Mouse (Mus musculus): ENCODE data around the gene Nadk2. TPM values are rescaled to one million over a fixed set of nuclear protein-coding genes. Genes with fewer than 3 reads are reported as not detected.

Gene Nadk2
- total and polyA plus RNA-seq, 2 experiments from 2014 or later = 28.9 to 33.7 TPM

GRCm38 (mm10) chr15:9120081-9120480, 49.0 kb downstream of the Nadk2 start:
- ATAC-seq (ENCODE audit: low FRiP score) = peak; percentile 42
- H3K9me3 ChIP-seq (ENCODE audit: low read length) = no peaks in the 10 kb centered on the region
- peaks cover 50% of the 10 kb centered on the region for H3K36me3 ChIP-seq (ENCODE audit: insufficient read depth, low read length)
- no peak overlapping the region for H3K4me3 ChIP-seq (ENCODE audit: low read depth, low read length)
- DNase-seq (ENCODE audit: low spot score) = peak; percentile 58
- no peak overlapping the region for H3K4me2 ChIP-seq (ENCODE audit: low read depth, low read length, poor library complexity, severe bottlenecking)
- no peaks in the 10 kb centered on the region for H3K4me1 ChIP-seq (ENCODE audit: insufficient read depth, low read length)
- peak; percentile 100 for TF ChIP-seq CTCF (IDR thresholded peaks at IDR 0.05)
- no peak overlapping the region for H3K27ac ChIP-seq (ENCODE audit: low read depth, low read length)
- no peak overlapping the region for H3K9ac ChIP-seq (replicated peaks; ENCODE audit: low read length, poor library complexity, severe bottlenecking)
- H3K27me3 ChIP-seq (ENCODE audit: insufficient read depth, low read length) = no peaks in the 10 kb centered on the region
- WGBS = 78% methylated on average over 2 of the region's 2 CpGs

DNA sequence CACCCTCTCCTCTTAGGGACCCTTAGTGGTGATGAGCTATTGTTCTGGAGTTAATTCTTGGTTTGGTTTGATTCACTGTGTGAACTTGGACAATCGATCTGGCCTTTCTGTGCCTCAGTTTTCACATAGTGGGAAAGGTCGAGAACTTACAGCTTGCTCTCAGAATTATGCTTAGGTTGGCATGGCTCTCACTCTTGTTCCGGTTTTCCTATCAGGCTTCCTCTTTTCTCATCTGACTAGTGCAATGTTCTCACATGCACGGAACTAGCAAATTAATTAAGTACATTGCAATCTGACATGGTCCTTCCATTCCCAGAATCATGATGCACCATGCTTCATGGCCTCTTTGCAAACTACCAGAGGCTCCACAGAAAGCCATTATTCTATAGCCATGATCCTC, 51.9 kb downstream of the Nadk2 start:
- 88% methylated on average over 4 of the region's 4 CpGs for whole genome bisulfite sequencing
- Histone ChIP-seq H3K4me2 (ENCODE audit: low read depth, low read length, poor library complexity, severe bottlenecking) (no peak overlapping the region), H3K27me3 (ENCODE audit: insufficient read depth, low read length) (no peaks in the 10 kb centered on the region), H3K4me1 (ENCODE audit: insufficient read depth, low read length) (no peaks in the 10 kb centered on the region), H3K4me3 (ENCODE audit: low read depth, low read length) (no peak overlapping the region), H3K27ac (ENCODE audit: low read depth, low read length) (no peak overlapping the region), H3K36me3 (ENCODE audit: insufficient read depth, low read length) (peaks cover 40% of the 10 kb centered on the region), H3K9ac (replicated peaks; ENCODE audit: low read length, poor library complexity, severe bottlenecking) (no peak overlapping the region), H3K9me3 (ENCODE audit: low read length) (no peaks in the 10 kb centered on the region)
- no peak for ATAC-seq (ENCODE audit: low FRiP score)
- TF ChIP-seq CTCF (IDR thresholded peaks at IDR 0.05) = no peak
- DNase-seq (ENCODE audit: low spot score) = no peak

- no peaks in the 10 kb centered on the region for H3K4me1 ChIP-seq (ENCODE audit: insufficient read depth, low read length)
- no peak overlapping the region for H3K27ac ChIP-seq (ENCODE audit: low read depth, low read length)
- DNase-seq (ENCODE audit: low spot score) (no peak), ATAC-seq (ENCODE audit: low FRiP score) (no peak)
- no peak overlapping the region for H3K4me2 ChIP-seq (ENCODE audit: low read depth, low read length, poor library complexity, severe bottlenecking)
- no peak overlapping the region for H3K4me3 ChIP-seq (ENCODE audit: low read depth, low read length)
- H3K9ac ChIP-seq (replicated peaks; ENCODE audit: low read length, poor library complexity, severe bottlenecking) = no peak overlapping the region
- WGBS = 93% methylated on average over 21 of the region's 21 CpGs
- TF ChIP-seq CTCF (IDR thresholded peaks at IDR 0.05) = no peak
- H3K27me3 ChIP-seq (ENCODE audit: insufficient read depth, low read length) = no peaks in the 10 kb centered on the region
- peaks cover 41% of the 10 kb centered on the region for H3K36me3 ChIP-seq (ENCODE audit: insufficient read depth, low read length)
- no peaks in the 10 kb centered on the region for H3K9me3 ChIP-seq (ENCODE audit: low read length)
Measured at GRCm38 (mm10) chr15:9124856-9125255, 53.8 kb downstream of the Nadk2 start.

DNA sequence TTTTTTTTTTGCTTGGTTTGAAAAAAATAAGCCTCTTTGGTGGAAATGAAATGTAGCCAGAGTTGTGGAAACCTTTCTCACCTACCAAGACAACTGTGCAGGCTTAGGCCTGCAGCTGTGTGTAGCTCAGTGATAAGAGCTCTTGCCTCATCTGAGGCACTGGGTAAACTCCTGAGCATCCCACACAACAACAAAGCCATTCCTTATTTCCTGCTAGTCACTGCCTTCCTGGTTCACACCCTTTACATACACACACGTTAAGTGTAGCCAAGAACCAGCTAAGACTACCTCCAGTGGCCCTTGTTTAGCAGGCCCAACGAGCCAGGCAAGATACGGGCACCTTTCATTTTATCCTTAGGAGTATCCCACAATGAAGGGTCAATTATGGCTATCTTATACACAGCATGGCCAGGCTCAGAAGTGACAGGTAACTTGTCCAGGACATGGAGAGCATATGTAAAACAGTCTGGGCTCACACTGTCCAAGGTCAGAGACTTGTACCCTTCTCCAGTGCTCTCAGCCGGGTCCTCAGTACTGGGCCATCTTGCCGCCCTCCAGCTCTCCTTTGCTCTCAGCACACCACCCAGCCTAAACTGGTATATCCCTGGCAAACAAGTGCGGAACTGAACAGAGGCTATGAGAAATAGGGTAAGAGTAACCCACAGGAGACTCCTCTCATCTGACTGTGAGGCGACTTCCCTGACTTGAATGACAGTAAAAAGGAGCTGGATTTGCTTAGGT, 56.2 kb downstream of the Nadk2 start:
- Histone ChIP-seq H3K4me2 (ENCODE audit: low read depth, low read length, poor library complexity, severe bottlenecking) (no peak overlapping the region), H3K9ac (replicated peaks; ENCODE audit: low read length, poor library complexity, severe bottlenecking) (no peak overlapping the region), H3K4me1 (ENCODE audit: insufficient read depth, low read length) (no peaks in the 10 kb centered on the region), H3K27me3 (ENCODE audit: insufficient read depth, low read length) (no peaks in the 10 kb centered on the region), H3K27ac (ENCODE audit: low read depth, low read length) (no peak overlapping the region), H3K36me3 (ENCODE audit: insufficient read depth, low read length) (peaks cover 36% of the 10 kb centered on the region), H3K9me3 (ENCODE audit: low read length) (no peaks in the 10 kb centered on the region), H3K4me3 (ENCODE audit: low read depth, low read length) (no peak overlapping the region)
- WGBS = 93% methylated on average over 7 of the region's 7 CpGs
- no peak for TF ChIP-seq CTCF (IDR thresholded peaks at IDR 0.05)
- no peak for ATAC-seq (ENCODE audit: low FRiP score)
- no peak for DNase-seq (ENCODE audit: low spot score)

DNA sequence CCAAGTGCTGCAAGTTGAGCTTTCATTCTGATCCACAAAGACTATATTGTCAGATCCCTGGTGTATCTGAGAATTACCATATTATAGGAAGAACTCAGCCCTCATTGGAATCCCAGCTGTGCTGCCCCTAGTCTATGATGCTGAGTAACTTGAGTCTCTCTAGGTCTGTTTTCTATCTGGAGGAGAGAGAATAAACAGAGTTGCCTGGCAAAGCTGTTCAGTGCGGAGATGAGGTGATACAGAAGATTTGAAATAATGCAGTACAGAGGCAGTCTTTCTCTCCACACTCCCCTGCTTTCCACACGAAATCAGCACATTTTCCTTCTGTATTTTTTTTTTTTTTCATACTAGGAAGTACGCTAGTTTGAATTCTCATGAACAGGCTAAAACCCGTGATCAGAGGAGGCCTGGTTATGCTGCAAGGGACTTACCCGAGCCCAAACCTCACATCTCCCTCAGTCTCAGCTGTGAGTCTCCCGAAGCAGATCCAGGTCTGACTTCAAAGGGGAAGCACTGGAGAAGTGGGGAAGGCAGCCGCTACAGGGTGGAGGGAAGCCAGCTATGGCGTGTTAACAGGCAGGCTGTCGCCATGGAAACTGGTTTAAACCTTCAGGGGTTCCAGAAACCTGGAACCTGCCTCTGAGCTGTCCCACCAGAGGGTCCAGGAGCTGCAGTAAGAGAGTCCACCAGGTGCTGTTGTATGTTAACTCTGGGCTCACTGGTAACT, 59.9 kb downstream of the Nadk2 start:
- peak overlapping the region; percentile 33; the same call in 1 of the 2 replicates for H3K27ac ChIP-seq (ENCODE audit: low read depth, low read length)
- no peaks in the 10 kb centered on the region for H3K4me1 ChIP-seq (ENCODE audit: insufficient read depth, low read length)
- H3K9ac ChIP-seq (replicated peaks; ENCODE audit: low read length, poor library complexity, severe bottlenecking) = no peak overlapping the region
- 0 out of 2 replicates have a peak overlapping the region, but pooled peaks have one; percentile 6 for H3K4me2 ChIP-seq (ENCODE audit: low read depth, low read length, poor library complexity, severe bottlenecking)
- no peaks in the 10 kb centered on the region for H3K9me3 ChIP-seq (ENCODE audit: low read length)
- 56% methylated on average over 9 of the region's 9 CpGs for WGBS
- H3K4me3 ChIP-seq (ENCODE audit: low read depth, low read length) = no peak overlapping the region
- no peaks in the 10 kb centered on the region for H3K27me3 ChIP-seq (ENCODE audit: insufficient read depth, low read length)
- DNase-seq (ENCODE audit: low spot score) = peak; percentile 25
- no peak for TF ChIP-seq CTCF (IDR thresholded peaks at IDR 0.05)
- H3K36me3 ChIP-seq (ENCODE audit: insufficient read depth, low read length) = peaks cover 17% of the 10 kb centered on the region
- peak; percentile 77 for ATAC-seq (ENCODE audit: low FRiP score)

- peaks cover 19% of the 10 kb centered on the region for H3K36me3 ChIP-seq (ENCODE audit: insufficient read depth, low read length)
- H3K4me1 ChIP-seq (ENCODE audit: insufficient read depth, low read length) = no peaks in the 10 kb centered on the region
- 0 out of 2 replicates have a peak overlapping the region, but pooled peaks have one; percentile 6 for H3K4me2 ChIP-seq (ENCODE audit: low read depth, low read length, poor library complexity, severe bottlenecking)
- ATAC-seq (ENCODE audit: low FRiP score) = 0 out of 2 replicates have a peak, but pooled peaks have one; percentile 1
- H3K27ac ChIP-seq (ENCODE audit: low read depth, low read length) = 0 out of 2 replicates have a peak overlapping the region, but pooled peaks have one; percentile 33
- no peak for TF ChIP-seq CTCF (IDR thresholded peaks at IDR 0.05)
- no peaks in the 10 kb centered on the region for H3K9me3 ChIP-seq (ENCODE audit: low read length)
- no peaks in the 10 kb centered on the region for H3K27me3 ChIP-seq (ENCODE audit: insufficient read depth, low read length)
- DNase-seq (ENCODE audit: low spot score) = no peak
- WGBS = 80% methylated on average over 4 of the region's 4 CpGs
- H3K4me3 ChIP-seq (ENCODE audit: low read depth, low read length) = no peak overlapping the region
- H3K9ac ChIP-seq (replicated peaks; ENCODE audit: low read length, poor library complexity, severe bottlenecking) = no peak overlapping the region
Measured at GRCm38 (mm10) chr15:9131499-9131888, 60.4 kb downstream of the Nadk2 start.
